Mouse (Mus musculus): ENCODE data around the gene Gm9125.
"Not testable (repeated sequence)": the region's sequence is repeated elsewhere in the genome, so short reads cannot be mapped to it uniquely, and the experiment has no call there.

Gm9125 gene

GRCm38 (mm10) chr3:94054785-94055184 lies at the start of gene Gm9125:
Gene Gm9125, minus strand, starts transcription at chr3:94054885.
- DNase-seq = not testable (repeated sequence)

- not testable (repeated sequence) for DNase-seq
Measured at GRCm38 (mm10) chr3:94072544-94072943, 17.9 kb upstream of the Gm9125 start, which contains the start of gene Gm10697. Gene Gm10697, minus strand, starts transcription at chr3:94072644.

- not testable (repeated sequence) for DNase-seq
Measured at GRCm38 (mm10) chr3:94049566-94050121, 5.0 kb downstream of the Gm9125 start.

GRCm38 (mm10) chr3:94038241-94038640 lies 16.4 kb downstream of the Gm9125 start:
- DNase-seq = not testable (repeated sequence)

- not testable (repeated sequence) for DNase-seq
Measured at GRCm38 (mm10) chr3:94034400-94034799, 20.3 kb downstream of the Gm9125 start.
